Mouse (Mus musculus): Measurements from ENCODE around the gene Tfap2a.

GRCm38 (mm10) chr13:40784202-40784771, 46.1 kb upstream of the Tfap2a start:
- TF ChIP-seq EP300 (IDR thresholded peaks at IDR 0.05; ENCODE audit: low read depth) (no peak), CTCF (IDR thresholded peaks at IDR 0.05; ENCODE audit: low read depth) (peak; percentile 72)

All from heart, postnatal 0 days (tissue).